Mouse (Mus musculus) forebrain, embryonic 10.5 days (tissue): Measurements from ENCODE around the gene Slc39a11. TPM values are rescaled to one million over a fixed set of nuclear protein-coding genes. Genes with fewer than 3 reads are reported as not detected.

Source experiments
- DNase-seq: peaks from one replicate; pipeline ENCODE4 v3.0.0-alpha.2; 2017; ENCODE audit warnings: low spot score; ENCODE audit errors: extremely low spot score
- H3K27ac ChIP-seq: fragments of 300-500 bp; sonication (generic); 2 replicates; pipeline ENCODE4 v1.5.1; 2016; ENCODE audit warnings: mild to moderate bottlenecking
- H3K27me3 ChIP-seq: fragments of 300-500 bp; sonication (generic); 2 replicates; pipeline ENCODE4 v1.6.1; 2016; ENCODE audit warnings: mild to moderate bottlenecking; ENCODE audit not compliant: poor library complexity, severe bottlenecking
- H3K36me3 ChIP-seq: fragments of 300-500 bp; sonication (generic); replicated peaks from 2 replicates; pipeline ENCODE4 v1.6.1; 2016; ENCODE audit warnings: mild to moderate bottlenecking, moderate library complexity
- H3K4me1 ChIP-seq: fragments of 300-500 bp; sonication (generic); 2 replicates; pipeline ENCODE4 v1.6.1; 2016
- H3K4me3 ChIP-seq: fragments of 300-500 bp; sonication (generic); 2 replicates; pipeline ENCODE4 v1.5.1; 2016; ENCODE audit warnings: mild to moderate bottlenecking, moderate library complexity
- H3K9me3 ChIP-seq: fragments of 300-500 bp; sonication (generic); 2 replicates; pipeline ENCODE4 v1.6.1; 2016; ENCODE audit warnings: mild to moderate bottlenecking, moderate library complexity
- WGBS: fragments of 180-500 bp; shearing (Covaris S2); methylation state at CpG from one replicate; pipeline ENCODE4 v1.1.7; 2016; 5-methylcytosine and 5-hydroxymethylcytosine counted together
- polyA plus RNA-seq: library from polyadenylated mRNA; unstranded; fragments of >200 nt; fragmentation: Nextera tagmentation; extraction: Ambion mirVana; gene quantifications from 2 replicates; pipeline ENCODE4 v1.2.1, GENCODE M21; 2016

Gene Slc39a11
- polyA plus RNA-seq, 1 experiment from 2014 or later: 18.4 TPM

DNA sequence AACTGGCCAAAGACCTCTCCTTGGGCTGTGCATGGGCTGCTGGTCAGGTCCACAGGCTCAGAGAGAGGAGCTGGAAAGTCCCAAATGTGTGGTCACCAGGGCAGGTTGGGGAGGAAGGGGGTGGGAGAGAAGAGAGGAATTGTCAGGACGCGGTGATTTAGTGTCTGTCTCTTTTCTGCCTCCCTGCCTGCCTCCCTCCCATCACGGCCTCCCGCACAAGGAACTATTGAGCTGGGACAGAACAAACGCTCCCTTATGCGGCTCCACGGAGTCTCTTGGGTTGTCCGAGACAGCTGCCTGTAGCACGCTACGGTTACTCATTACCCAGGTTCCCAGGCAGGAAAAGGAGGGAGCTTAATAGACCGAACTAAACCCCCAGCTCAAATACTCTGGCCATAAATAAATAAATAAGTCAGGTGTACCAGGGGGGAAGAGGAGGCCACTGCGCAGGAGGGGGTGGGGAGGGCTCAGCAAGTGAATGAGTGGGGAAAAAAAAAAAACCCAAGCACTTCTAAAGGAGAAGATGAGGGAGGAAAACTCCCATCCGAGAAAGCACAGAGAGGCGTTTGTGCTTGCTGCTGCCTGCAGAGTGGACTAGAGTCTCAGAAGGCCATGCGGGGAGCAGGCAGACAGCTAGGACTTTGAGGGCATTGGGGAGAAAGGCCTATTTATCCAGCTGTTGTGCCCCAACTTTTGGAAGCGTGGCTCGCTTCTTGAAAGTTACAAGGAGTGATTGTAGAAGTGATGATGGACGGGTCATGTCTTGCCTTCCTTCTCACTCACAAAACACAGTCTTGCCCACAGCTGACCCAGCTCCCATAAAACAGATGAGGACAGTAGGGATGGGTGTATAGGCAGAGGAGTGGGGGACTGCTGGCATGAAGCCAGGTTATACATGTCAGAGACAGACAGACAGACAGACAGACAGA is 428.3 kb downstream of the Slc39a11 start:
- Histone ChIP-seq H3K4me1 (peaks cover 26% of the 10 kb centered on the region), H3K9me3 (peaks cover 5% of the 10 kb centered on the region; the same call in 1 of the 2 replicates), H3K4me3 (peak overlapping the region; percentile 14; the same call in 1 of the 2 replicates), H3K36me3 (no peaks in the 10 kb centered on the region), H3K27me3 (peaks cover 90% of the 10 kb centered on the region), H3K27ac (peak overlapping the region; percentile 77)
- WGBS: 32% methylated on average over 18 of the region's 18 CpGs
- DNase-seq: peak; percentile 37

DNA sequence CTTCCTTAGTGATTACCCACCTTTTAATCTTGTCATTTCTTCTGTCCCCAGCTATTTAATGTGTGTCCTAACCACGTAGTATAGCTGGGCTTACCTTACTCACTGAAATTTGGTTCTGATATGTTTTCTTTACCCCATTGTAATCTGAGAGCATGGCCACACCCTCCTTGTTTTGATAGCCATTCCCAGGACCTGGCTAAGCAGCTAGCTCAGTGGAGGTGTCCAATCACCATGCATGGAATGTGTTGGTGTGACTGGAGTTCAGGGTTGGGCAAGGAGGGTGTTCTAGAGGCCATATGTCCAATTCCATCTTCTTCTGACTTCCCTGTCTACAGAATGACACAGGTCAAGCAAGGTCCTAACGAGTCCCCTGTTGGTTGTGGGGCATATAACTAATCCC is 429.2 kb downstream of the Slc39a11 start:
- WGBS: 79% methylated on average over 2 of the region's 2 CpGs
- Histone ChIP-seq H3K4me1 (peaks cover 19% of the 10 kb centered on the region), H3K27ac (peak overlapping the region; percentile 77), H3K36me3 (no peaks in the 10 kb centered on the region), H3K27me3 (peaks cover 92% of the 10 kb centered on the region), H3K9me3 (peaks cover 5% of the 10 kb centered on the region; the same call in 1 of the 2 replicates), H3K4me3 (no peak overlapping the region)
- DNase-seq: no peak

DNA sequence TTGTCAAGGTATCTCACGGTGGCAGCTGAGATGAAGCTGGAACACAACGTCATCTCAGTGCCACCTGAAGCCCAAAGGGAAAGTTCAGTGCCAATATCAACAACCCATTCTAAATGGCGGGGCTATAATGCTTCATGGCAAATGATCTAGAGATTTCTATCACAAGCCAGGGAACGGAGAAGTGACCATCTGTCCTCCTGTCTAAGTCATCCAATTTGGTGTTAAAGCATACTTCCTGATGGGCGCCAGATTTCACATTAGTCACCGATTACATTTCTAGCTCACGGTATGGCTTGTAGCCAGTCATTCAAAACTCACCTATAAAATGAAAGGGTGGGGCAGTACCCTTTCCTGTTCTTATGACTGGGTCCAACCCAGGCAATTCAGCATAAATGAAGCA is 435.1 kb downstream of the Slc39a11 start:
- 94% methylated on average over 7 of the region's 7 CpGs for WGBS
- H3K9me3 ChIP-seq: peaks cover 15% of the 10 kb centered on the region; the same call in 1 of the 2 replicates
- H3K4me3 ChIP-seq: no peak overlapping the region

DNA sequence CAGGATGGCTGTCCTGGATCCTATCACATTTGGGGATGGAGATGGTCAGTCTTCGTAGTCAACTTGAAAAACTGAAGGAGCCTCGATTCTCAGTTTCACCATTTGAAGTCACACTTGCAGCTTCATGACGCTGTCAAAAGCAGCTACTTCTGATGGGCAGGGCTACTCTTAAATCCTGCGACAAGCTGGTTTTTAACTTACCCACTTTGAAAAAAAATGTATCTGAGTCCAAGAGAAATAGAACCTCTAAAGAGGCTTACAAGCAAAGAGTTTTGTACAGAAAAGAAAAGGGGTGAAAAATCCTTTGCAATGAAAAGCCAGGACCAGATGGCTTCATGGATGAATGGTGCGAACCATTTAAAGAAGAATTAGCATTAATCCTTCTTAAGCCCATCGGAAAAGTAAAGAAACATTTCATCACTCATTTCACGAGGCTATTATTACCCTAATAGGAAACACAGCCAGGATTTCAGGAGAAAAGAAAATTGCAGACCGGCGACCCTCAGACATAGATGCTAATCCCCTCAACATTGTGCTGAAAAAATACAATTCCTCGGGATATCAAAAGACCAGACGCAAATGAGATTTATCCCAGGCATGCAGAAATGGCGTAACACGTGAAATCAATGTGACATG is 437.4 kb downstream of the Slc39a11 start:
- Histone ChIP-seq H3K27me3 (peaks cover 90% of the 10 kb centered on the region), H3K4me3 (no peak overlapping the region), H3K9me3 (peaks cover 10% of the 10 kb centered on the region; the same call in 1 of the 2 replicates), H3K27ac (no peak overlapping the region), H3K36me3 (no peaks in the 10 kb centered on the region), H3K4me1 (peaks cover 20% of the 10 kb centered on the region)
- DNase-seq: no peak
- WGBS: 32% methylated on average over 13 of the region's 13 CpGs

More for the DNA sequence above, 435.1 kb downstream of the Slc39a11 start:
- Histone ChIP-seq H3K36me3 (no peaks in the 10 kb centered on the region), H3K27me3 (peaks cover 89% of the 10 kb centered on the region), H3K4me1 (peaks cover 13% of the 10 kb centered on the region), H3K27ac (no peak overlapping the region)
- DNase-seq: no peak

DNA sequence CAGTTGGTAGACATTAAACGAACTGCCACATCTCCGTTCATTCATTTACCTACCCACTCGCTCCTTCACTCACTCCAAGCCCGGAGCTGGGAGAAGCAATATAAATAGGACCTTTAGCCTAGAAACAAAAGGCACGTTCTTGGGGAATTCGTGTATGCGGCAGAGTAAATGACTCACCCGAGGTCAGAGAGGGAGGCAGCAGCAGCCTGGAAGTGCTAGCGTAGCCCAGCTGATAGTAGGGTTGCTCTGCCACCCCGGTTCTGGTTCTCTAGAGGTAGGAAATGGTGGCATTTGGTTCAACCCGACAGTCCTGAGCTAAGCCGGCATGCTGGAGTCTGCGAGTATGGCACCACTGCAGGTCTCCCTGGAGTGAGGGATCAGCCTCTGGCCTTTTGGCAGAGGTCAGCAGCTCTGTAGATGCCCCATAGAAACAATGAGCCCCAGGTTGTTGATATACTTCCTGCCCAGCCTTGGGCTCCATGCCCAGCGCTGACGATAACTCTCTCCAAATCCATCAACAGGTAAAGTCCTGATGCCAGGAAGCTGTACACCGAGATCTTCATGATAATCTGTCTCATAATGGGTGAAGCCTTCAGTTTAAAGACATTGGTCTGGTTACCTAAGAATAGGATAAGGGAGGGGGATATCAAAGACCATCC is 440.5 kb downstream of the Slc39a11 start:
- H3K4me3 ChIP-seq: no peak overlapping the region
- no peaks in the 10 kb centered on the region for H3K36me3 ChIP-seq
- WGBS: 87% methylated on average over 16 of the region's 16 CpGs
- peaks cover 20% of the 10 kb centered on the region for H3K4me1 ChIP-seq
- H3K27me3 ChIP-seq: peaks cover 90% of the 10 kb centered on the region
- no peak overlapping the region for H3K27ac ChIP-seq
- DNase-seq: no peak
- peaks cover 4% of the 10 kb centered on the region; the same call in 1 of the 2 replicates for H3K9me3 ChIP-seq

DNA sequence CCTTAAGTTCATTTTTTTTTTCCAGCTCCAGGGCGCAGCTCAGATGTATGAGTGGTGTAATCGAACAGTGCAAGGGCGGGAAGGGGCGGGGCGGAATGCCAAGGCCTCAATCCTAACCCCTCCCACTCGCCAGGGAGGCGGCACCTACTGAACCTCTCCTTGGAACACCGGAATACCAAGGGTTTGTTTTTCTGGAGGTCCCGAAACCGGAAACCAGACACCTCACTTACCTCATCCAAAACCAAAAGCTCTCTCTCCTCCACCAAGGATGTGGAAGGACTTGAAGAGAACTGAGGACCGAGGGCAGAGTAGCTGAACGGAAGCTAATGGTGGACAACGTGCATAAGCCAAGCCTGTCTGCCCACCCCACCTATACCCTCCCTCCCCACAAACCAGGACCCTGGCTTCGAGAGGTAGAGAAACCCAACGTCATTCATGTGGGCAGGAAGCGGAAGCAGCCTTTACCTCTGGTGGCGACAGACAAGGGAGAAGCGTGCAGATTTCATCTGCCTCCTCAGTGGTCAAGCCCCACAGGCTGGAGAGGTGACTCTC is 441.3 kb downstream of the Slc39a11 start:
- peaks cover 20% of the 10 kb centered on the region for H3K4me1 ChIP-seq
- 69% methylated on average over 18 of the region's 18 CpGs for WGBS

DNA sequence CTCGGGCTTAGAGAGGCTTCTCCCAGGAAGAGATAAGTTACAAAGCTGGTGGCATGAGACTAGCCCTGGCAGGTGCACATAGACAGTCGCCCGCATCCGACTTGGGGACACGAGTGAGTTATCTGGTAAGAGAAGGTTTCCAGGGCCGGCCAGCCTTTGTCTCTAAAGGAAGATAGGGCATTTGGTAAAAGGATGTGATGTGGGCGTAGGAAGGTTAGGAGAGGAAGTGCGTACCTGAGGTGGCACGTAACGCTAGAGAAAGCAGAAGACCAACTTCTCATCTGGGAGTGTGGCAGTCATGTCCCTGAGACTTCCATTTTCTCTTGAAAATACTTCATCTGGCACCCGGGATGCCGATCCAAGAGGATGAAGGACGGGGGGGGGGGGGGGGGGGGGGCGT is 441.9 kb downstream of the Slc39a11 start:
- WGBS: 87% methylated on average over 13 of the region's 14 CpGs
- Histone ChIP-seq H3K4me1 (peaks cover 20% of the 10 kb centered on the region), H3K27ac (no peak overlapping the region), H3K27me3 (peaks cover 90% of the 10 kb centered on the region), H3K36me3 (no peaks in the 10 kb centered on the region), H3K4me3 (no peak overlapping the region), H3K9me3 (no peaks in the 10 kb centered on the region)
- no peak for DNase-seq

More for the DNA sequence above, 441.3 kb downstream of the Slc39a11 start:
- Histone ChIP-seq H3K27me3 (peaks cover 90% of the 10 kb centered on the region), H3K27ac (no peak overlapping the region), H3K4me3 (no peak overlapping the region), H3K36me3 (no peaks in the 10 kb centered on the region), H3K9me3 (no peaks in the 10 kb centered on the region)
- no peak for DNase-seq

DNA sequence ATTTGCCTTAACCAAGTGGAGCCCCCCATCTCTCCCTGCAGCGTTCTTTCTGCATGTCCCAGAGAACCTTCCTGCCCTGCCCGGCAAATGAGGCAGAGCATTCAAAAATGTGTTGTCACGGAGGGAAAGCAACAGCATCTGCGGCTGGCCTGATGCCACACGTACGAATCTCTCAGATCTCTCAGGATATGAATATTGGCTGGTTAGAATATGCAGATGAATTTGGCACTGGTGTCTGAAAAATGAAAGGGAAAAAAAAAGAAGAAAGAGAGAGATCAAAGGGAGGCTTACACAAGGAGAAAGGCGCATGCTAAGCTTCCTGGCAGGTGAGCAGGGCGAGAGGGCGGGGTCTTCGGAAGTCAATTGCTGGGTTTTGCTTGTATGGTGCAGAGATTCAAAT is 443.8 kb downstream of the Slc39a11 start:
- Histone ChIP-seq H3K27me3 (peaks cover 78% of the 10 kb centered on the region), H3K4me3 (no peak overlapping the region), H3K27ac (no peak overlapping the region), H3K9me3 (no peaks in the 10 kb centered on the region), H3K4me1 (peaks cover 14% of the 10 kb centered on the region), H3K36me3 (no peaks in the 10 kb centered on the region)
- no peak for DNase-seq
- 82% methylated on average over 10 of the region's 10 CpGs for WGBS

DNA sequence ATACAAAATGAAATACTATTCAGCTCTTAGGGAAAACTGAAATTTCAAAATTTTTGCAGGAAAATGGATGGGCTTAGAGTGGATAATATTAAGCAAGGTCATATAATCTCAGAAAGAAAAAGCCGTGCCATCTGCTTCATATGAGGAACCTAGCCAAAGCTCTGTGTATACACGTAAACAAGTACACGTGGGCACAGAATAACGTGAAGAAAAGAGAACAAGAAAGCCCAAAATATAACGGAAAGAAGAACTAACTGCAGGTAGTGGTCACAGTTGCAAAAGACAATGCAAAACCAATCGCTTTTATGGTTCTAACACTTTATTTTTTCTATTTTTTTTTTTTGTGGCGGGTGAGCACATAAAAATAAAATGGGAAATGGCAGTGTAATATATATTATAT is 446.9 kb downstream of the Slc39a11 start:
- WGBS: 88% methylated on average over 7 of the region's 7 CpGs
- H3K9me3 ChIP-seq: no peaks in the 10 kb centered on the region
- no peak overlapping the region for H3K4me3 ChIP-seq
- no peak for DNase-seq
- H3K27ac ChIP-seq: no peak overlapping the region
- H3K36me3 ChIP-seq: 0 out of 2 replicates have a peak, but pooled peaks cover 5% of the 10 kb centered on the region
- H3K4me1 ChIP-seq: peaks cover 38% of the 10 kb centered on the region
- peaks cover 73% of the 10 kb centered on the region for H3K27me3 ChIP-seq

DNA sequence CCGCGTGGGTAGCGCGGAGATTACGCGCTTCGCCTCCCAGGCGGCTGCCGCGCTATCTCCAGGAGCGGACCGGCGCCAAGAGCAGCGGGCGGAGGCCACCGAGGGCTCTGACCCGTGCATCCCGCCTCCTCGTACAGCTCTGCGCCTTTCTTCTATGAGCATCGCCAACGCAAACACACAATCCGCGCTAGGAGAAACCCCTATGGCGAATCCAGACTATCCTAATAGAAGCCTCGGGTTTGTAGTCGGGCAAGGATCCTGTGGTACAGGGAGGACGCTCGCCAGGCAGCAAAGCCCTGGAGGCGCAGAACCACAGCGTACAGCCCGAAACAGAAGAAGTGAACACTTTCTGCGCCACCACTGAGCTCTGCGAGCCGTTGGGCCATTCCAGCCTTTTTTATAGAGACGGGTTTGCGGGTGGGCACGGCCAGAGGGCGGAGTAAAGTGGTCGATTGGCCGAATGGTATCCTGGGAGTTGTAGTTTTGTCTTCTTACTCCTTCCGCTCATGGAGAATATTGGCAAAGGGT is 448.3 kb downstream of the Slc39a11 start:
- peak; percentile 90 for DNase-seq
- H3K9me3 ChIP-seq: no peaks in the 10 kb centered on the region; the same call in 1 of the 2 replicates
- H3K27me3 ChIP-seq: peaks cover 58% of the 10 kb centered on the region
- H3K36me3 ChIP-seq: 0 out of 2 replicates have a peak, but pooled peaks cover 7% of the 10 kb centered on the region
- peaks cover 51% of the 10 kb centered on the region for H3K4me1 ChIP-seq
- H3K4me3 ChIP-seq: peak overlapping the region; percentile 70
- peak overlapping the region; percentile 88 for H3K27ac ChIP-seq
- WGBS: 0% methylated on average over 42 of the region's 42 CpGs

DNA sequence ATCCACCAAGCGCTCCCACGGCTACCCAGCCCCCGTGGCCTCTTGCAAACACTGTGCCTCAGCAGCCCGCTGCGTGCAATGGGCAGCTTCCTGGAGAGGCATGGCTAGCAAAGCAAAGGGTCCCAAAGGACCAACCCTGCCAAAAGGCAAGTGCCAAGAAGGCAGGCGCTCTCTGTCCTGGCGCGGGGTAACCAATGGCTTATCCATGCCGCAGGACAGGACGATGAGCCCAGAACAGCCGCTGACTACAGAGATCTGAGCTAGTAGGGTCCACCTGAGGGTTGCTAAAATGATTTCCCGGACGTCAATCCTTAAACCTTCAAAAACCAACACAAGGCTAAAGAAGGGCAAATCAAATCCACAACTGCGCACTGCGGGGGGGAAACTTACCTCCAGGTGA is 449.0 kb downstream of the Slc39a11 start:
- peaks cover 56% of the 10 kb centered on the region for H3K4me1 ChIP-seq
- no peak for DNase-seq
- 0 out of 2 replicates have a peak, but pooled peaks cover 7% of the 10 kb centered on the region for H3K36me3 ChIP-seq
- H3K27me3 ChIP-seq: peaks cover 52% of the 10 kb centered on the region
- H3K9me3 ChIP-seq: no peaks in the 10 kb centered on the region; the same call in 1 of the 2 replicates
- H3K27ac ChIP-seq: peak overlapping the region; percentile 88
- peak overlapping the region; percentile 70 for H3K4me3 ChIP-seq
- 11% methylated on average over 15 of the region's 15 CpGs for WGBS

DNA sequence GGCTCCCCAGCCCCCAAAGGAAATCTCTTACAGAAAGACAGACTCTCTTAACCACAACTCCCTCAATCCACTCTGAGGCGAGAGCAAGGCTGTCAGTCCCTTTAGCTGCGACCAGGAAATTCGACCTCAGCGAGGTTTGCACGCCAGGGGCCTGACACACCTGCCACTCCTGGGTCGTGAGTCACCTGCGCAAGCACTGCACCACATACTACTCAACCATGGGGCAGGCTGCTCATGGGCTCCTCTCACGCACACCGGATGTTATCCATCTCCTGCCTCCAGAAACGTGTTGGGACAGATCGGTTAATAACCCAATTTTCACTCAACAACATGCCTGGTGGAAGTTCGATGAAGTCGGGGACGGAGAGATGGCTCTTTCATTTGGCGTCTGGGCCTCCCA is 451.3 kb downstream of the Slc39a11 start:
- 86% methylated on average over 15 of the region's 15 CpGs for WGBS
- Histone ChIP-seq H3K4me1 (peaks cover 73% of the 10 kb centered on the region), H3K27me3 (peaks cover 28% of the 10 kb centered on the region), H3K9me3 (no peaks in the 10 kb centered on the region; the same call in 1 of the 2 replicates), H3K4me3 (peak overlapping the region; percentile 70; the same call in 1 of the 2 replicates), H3K27ac (no peak overlapping the region), H3K36me3 (0 out of 2 replicates have a peak, but pooled peaks cover 7% of the 10 kb centered on the region)
- no peak for DNase-seq
